Mouse (Mus musculus): ENCODE data around the gene Ptpn1.

DNA sequence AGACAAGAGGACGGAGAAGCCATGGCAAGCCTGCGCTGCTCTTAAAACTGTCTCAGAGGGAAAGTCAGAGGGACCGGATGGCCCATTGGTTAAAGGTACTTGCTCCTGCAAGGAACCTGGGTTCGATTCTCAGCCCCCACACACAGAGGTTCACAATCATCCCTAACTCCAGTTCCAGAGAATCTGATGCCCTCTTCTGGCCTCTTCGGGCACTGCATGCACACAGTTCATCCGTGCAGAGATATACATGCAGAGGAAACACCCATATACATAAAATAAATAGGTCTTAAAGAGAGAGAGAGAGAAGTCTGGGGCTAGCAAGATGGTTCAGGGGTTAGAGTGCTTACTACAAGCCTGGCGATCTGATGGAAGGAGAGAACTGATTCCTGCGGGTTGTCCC, 94.0 kb downstream of the Ptpn1 start:
- TF ChIP-seq CTCF (IDR thresholded peaks at IDR 0.05; ENCODE audit: extremely low read depth, insufficient read length, insufficient replicate concordance, low read depth, low read length): no peak
- no peak for TF ChIP-seq POLR2A (IDR thresholded peaks at IDR 0.05; ENCODE audit: low read depth, low read length)
